Mouse (Mus musculus) erythroid progenitor cell, adult 5-6 weeks (primary cell): ENCODE results near the gene Itih3. TPM values are rescaled to one million over a fixed set of nuclear protein-coding genes. Genes with fewer than 3 reads are reported as not detected.

Experiments
- ATAC-seq: replicated peaks from 2 replicates; pipeline ENCODE4 v1.8.0; 2016; ENCODE audit warnings: moderate number of reproducible peaks, mild to moderate bottlenecking, moderate TSS enrichment, inconsistent platforms; ENCODE audit not compliant: poor library complexity, low FRiP score, severe bottlenecking
- total RNA-seq, 2 experiments: library from RNA; stranded (forward) in 1 of 2; stranded (reverse) in 1 of 2; fragments of 150-400 nt in 1 of 2; fragments of 186-747, 209-891 nt in 1 of 2; gene quantifications; 2 replicates each; pipeline versions ENCODE4 v1.2.3 to v1.2.4; 2015 to 2017; ENCODE audit warnings: low replicate concordance in 2 of 2

Gene Itih3
- total RNA-seq, 2 experiments from 2014 or later = not detected

DNA sequence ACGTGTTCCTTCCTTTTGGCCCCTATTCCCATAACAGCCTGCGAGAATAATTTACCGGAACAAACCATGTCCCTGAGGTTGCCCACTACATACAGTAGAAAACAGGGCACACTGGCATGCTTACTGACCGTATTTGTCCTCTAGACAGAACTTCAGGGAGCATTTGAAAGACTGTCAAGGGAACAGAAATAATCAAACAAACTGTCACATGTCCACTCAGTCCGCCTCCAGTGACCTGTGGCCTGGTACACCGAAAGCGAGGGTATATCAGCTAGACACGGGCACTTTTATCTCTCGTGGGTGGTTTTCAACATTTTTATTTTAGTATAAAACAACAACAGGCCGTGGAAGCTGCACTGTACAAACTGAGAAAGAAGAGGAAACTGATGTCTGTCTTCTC, 54.7 kb downstream of the Itih3 start:
- ATAC-seq = no peak

DNA sequence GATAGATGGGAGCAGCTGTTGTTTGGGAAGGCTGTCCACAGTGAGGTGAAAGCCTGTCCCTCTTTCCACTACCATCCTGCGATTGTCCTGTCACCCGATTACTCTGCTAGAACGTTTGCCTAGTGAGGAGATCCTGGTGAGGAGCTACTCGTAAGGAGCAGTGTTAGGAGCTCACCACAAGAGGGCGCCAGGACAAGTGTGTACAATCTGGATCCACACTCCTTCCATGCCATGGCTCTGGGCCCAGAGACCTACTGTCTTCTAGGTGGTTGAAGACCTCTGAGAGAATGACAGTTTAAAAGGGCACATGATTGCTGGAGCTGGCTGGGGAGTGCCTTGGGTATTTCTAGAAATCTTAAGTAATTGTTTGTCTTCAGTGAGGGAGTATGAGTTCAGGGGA, 56.5 kb downstream of the Itih3 start:
- peak; percentile 71 for ATAC-seq

DNA sequence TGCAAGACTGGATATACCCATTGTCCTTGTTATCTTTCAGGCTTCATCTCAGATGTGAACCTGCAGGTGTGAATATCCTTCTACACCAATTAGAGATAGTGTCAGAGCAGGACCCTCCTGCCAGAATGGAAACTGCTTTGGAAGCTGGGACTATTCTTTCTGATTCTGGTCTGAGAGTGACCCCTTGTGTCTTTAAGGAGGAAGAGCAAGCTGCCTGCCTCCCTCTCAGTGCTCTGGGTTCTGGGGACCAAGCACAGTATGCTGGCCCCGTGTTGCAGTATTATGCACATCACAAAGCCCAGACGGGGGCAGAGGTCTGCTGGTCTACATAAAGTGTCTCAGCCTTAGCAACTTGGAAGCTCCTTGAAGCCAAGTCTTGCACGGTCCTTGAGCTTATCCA, 58.2 kb downstream of the Itih3 start:
- no peak for ATAC-seq

- no peak for ATAC-seq
These were observed 61.2 kb downstream of the Itih3 start for GRCm38 (mm10) chr14:30862368-30862767.

- ATAC-seq = no peak
These were observed 62.0 kb downstream of the Itih3 start for GRCm38 (mm10) chr14:30861421-30862125.

Other genes with a start within 250 kb of the Itih3 start
- gene Sfmbt1, start 208.9 kb downstream of the Itih3 start, total RNA-seq (2015; ENCODE audit: low replicate concordance) = 22.7 and 36.0 TPM in 2 replicates
- gene Sfmbt1, start 208.9 kb downstream of the Itih3 start, total RNA-seq (2017; ENCODE audit: low replicate concordance) = 13.4 and 27.0 TPM in 2 replicates
- 4.3 and 5.4 TPM in 2 replicates for gene Tmem110, start 98.2 kb downstream of the Itih3 start, total RNA-seq (2015; ENCODE audit: low replicate concordance)
- gene Tmem110, start 98.2 kb downstream of the Itih3 start, total RNA-seq (2017; ENCODE audit: low replicate concordance) = 1.7 and 1.8 TPM in 2 replicates
- not detected in 2 replicates for gene Mustn1, start 44.6 kb downstream of the Itih3 start, total RNA-seq (2015; ENCODE audit: low replicate concordance)
- not detected in 2 replicates for gene Mustn1, start 44.6 kb downstream of the Itih3 start, total RNA-seq (2017; ENCODE audit: low replicate concordance)
- gene Itih4, start 37.3 kb downstream of the Itih3 start, total RNA-seq (2015; ENCODE audit: low replicate concordance) = not detected in 2 replicates
- gene Itih4, start 37.3 kb downstream of the Itih3 start, total RNA-seq (2017; ENCODE audit: low replicate concordance) = not detected in 2 replicates
- gene Itih1, start 19.5 kb upstream of the Itih3 start, total RNA-seq (2015; ENCODE audit: low replicate concordance) = not detected in 2 replicates
- gene Itih1, start 19.5 kb upstream of the Itih3 start, total RNA-seq (2017; ENCODE audit: low replicate concordance) = not detected in 2 replicates
- 0.36 and 2.9 TPM in 2 replicates for gene Nek4, start 27.6 kb upstream of the Itih3 start, total RNA-seq (2015; ENCODE audit: low replicate concordance)
- 1.8 and 2.2 TPM in 2 replicates for gene Nek4, start 27.6 kb upstream of the Itih3 start, total RNA-seq (2017; ENCODE audit: low replicate concordance)
- 21.0 and 37.8 TPM in 2 replicates for gene Glt8d1, start 77.6 kb upstream of the Itih3 start, total RNA-seq (2015; ENCODE audit: low replicate concordance)
- 7.1 and 16.7 TPM in 2 replicates for gene Glt8d1, start 77.6 kb upstream of the Itih3 start, total RNA-seq (2017; ENCODE audit: low replicate concordance)
- 77.8 and 139 TPM in 2 replicates for gene Spcs1, start 77.9 kb upstream of the Itih3 start, total RNA-seq (2015; ENCODE audit: low replicate concordance)
- gene Spcs1, start 77.9 kb upstream of the Itih3 start, total RNA-seq (2017; ENCODE audit: low replicate concordance) = 41.7 and 80.6 TPM in 2 replicates
- 137 and 157 TPM in 2 replicates for gene Pbrm1, start 95.4 kb upstream of the Itih3 start, total RNA-seq (2015; ENCODE audit: low replicate concordance)
- gene Pbrm1, start 95.4 kb upstream of the Itih3 start, total RNA-seq (2017; ENCODE audit: low replicate concordance) = 163 and 194 TPM in 2 replicates
- 53.7 and 58.0 TPM in 2 replicates for gene Gnl3, start 95.4 kb upstream of the Itih3 start, total RNA-seq (2015; ENCODE audit: low replicate concordance)
- gene Gnl3, start 95.4 kb upstream of the Itih3 start, total RNA-seq (2017; ENCODE audit: low replicate concordance) = 33.6 and 40.5 TPM in 2 replicates
- gene Smim4, start 205.2 kb upstream of the Itih3 start, total RNA-seq (2015; ENCODE audit: low replicate concordance) = 20.2 and 35.2 TPM in 2 replicates
- 11.2 and 15.3 TPM in 2 replicates for gene Smim4, start 205.2 kb upstream of the Itih3 start, total RNA-seq (2017; ENCODE audit: low replicate concordance)
- 10.9 and 25.2 TPM in 2 replicates for gene Nt5dc2, start 207.3 kb upstream of the Itih3 start, total RNA-seq (2015; ENCODE audit: low replicate concordance)
- 9.9 and 11.0 TPM in 2 replicates for gene Nt5dc2, start 207.3 kb upstream of the Itih3 start, total RNA-seq (2017; ENCODE audit: low replicate concordance)
- 27.2 TPM in 1 of 2 replicates, not detected in the other for gene Stab1, start 244.9 kb upstream of the Itih3 start, total RNA-seq (2015; ENCODE audit: low replicate concordance)
- 0.64 TPM in 1 of 2 replicates, not detected in the other for gene Stab1, start 244.9 kb upstream of the Itih3 start, total RNA-seq (2017; ENCODE audit: low replicate concordance)